Mouse (Mus musculus): ENCODE measurements around the gene Frem2. TPM values are rescaled to one million over a fixed set of nuclear protein-coding genes. Genes with fewer than 3 reads are reported as not detected.
A peak's percentile ranks its signal among the peaks of the same experiment; 100 is the strongest.

Gene Frem2
- polyA plus RNA-seq, 1 experiment from 2014 or later = 7.8 TPM

GRCm38 (mm10) chr3:53522794-53523193 lies 134.4 kb downstream of the Frem2 start:
- 91% methylated on average over 10 of the region's 10 CpGs for WGBS
- Histone ChIP-seq H3K36me3 (replicated peaks) (peaks cover 15% of the 10 kb centered on the region), H3K27ac (replicated peaks) (no peak overlapping the region), H3K27me3 (replicated peaks; ENCODE audit: low read depth, poor library complexity, severe bottlenecking) (no peaks in the 10 kb centered on the region), H3K4me3 (no peak overlapping the region), H3K4me1 (no peaks in the 10 kb centered on the region), H3K9me3 (no peaks in the 10 kb centered on the region)
- no peak for DNase-seq (ENCODE audit: low spot score)

DNA sequence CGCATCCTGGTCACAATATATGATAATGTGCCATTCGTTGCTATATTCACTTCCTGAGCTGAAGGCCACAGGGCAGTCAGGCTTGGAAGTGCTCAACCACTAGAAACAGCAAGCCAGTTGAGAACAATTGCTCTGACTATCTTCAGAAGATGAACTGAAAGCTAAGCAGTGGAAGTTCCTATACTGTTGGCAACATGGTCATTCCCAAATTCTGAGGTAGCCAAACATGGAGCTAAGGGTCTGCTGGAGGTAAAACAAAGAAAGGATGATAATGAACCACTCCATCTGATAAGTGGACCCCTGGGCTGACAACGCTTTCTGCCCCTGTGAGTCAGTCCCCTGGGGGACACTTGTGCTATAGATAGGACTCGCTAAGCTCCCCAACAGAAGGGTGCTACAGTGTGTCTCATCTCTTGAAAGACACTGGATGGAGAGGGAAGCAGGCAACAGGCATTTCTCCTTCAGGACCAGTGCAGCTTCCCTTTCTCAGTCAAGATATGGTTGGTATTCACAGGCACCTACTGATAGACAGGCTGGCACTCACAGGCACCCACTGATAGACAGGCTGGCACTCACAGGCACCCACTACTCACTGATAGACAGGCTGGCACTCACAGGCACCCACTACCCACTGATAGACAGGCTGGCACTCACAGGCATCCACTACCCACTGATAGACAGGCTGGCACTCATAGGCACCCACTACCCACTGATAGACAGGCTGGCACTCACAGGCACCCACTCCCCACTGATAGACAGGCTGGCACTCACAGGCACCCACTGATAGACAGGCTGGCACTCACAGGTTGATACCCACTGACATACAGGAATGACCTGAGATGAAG lies 142.7 kb downstream of the Frem2 start:
- H3K4me1 ChIP-seq = no peaks in the 10 kb centered on the region; the same call in 1 of the 2 replicates
- H3K27me3 ChIP-seq (replicated peaks; ENCODE audit: low read depth, poor library complexity, severe bottlenecking) = no peaks in the 10 kb centered on the region
- DNase-seq (ENCODE audit: low spot score) = no peak
- 87% methylated on average over 4 of the region's 4 CpGs for WGBS
- H3K4me3 ChIP-seq = no peak overlapping the region
- no peak overlapping the region for H3K27ac ChIP-seq (replicated peaks)
- H3K9me3 ChIP-seq = no peaks in the 10 kb centered on the region
- peaks cover 13% of the 10 kb centered on the region for H3K36me3 ChIP-seq (replicated peaks)

DNA sequence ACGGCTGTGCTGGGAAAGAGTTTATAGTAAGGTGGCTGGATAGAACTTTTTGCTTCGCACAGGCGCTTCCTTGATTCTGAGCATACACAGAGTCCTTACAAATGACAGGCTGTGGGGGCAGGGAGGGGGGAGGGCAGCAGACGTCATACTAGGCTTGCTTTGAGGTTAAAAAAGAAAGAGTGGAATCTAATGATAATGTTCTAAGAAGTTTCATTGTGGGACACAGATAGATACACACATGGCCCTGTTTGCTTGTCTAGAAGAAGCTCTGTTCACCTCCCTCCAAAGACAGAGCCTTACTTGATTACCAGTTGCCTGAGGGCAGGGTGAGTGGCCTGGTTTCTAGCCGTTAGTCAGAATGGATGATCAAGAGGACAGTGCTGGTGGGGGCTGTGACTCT lies 144.1 kb downstream of the Frem2 start:
- 57% methylated on average over 5 of the region's 5 CpGs for WGBS
- Histone ChIP-seq H3K9me3 (no peaks in the 10 kb centered on the region), H3K4me1 (no peaks in the 10 kb centered on the region; the same call in 1 of the 2 replicates), H3K36me3 (replicated peaks) (peaks cover 8% of the 10 kb centered on the region), H3K27me3 (replicated peaks; ENCODE audit: low read depth, poor library complexity, severe bottlenecking) (no peaks in the 10 kb centered on the region), H3K4me3 (no peak overlapping the region), H3K27ac (replicated peaks) (no peak overlapping the region)
- no peak for DNase-seq (ENCODE audit: low spot score)

DNA sequence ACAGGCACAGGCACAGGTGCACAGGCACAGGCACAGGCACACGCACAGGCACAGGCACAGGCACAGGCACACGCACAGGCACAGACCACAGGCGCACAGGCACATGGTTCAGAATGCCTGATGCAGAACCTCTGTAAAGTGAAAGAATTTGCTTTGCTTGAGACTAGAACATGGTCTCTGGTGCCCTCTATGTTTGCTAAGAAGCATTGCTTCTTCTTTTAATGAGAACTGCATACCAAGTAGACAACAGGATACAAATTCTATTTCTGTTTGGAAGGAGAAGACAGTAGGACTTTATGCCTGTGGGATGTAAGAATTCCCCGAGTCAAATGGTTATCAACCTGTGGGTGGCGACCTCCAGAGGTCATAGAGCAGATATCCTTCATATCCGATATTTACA lies 154.7 kb downstream of the Frem2 start:
- Histone ChIP-seq H3K4me1 (peaks cover 7% of the 10 kb centered on the region), H3K9me3 (no peaks in the 10 kb centered on the region), H3K36me3 (replicated peaks) (no peaks in the 10 kb centered on the region), H3K27me3 (replicated peaks; ENCODE audit: low read depth, poor library complexity, severe bottlenecking) (no peaks in the 10 kb centered on the region), H3K4me3 (no peak overlapping the region), H3K27ac (replicated peaks) (no peak overlapping the region)
- no peak for DNase-seq (ENCODE audit: low spot score)
- WGBS = 76% methylated on average over 6 of the region's 6 CpGs

DNA sequence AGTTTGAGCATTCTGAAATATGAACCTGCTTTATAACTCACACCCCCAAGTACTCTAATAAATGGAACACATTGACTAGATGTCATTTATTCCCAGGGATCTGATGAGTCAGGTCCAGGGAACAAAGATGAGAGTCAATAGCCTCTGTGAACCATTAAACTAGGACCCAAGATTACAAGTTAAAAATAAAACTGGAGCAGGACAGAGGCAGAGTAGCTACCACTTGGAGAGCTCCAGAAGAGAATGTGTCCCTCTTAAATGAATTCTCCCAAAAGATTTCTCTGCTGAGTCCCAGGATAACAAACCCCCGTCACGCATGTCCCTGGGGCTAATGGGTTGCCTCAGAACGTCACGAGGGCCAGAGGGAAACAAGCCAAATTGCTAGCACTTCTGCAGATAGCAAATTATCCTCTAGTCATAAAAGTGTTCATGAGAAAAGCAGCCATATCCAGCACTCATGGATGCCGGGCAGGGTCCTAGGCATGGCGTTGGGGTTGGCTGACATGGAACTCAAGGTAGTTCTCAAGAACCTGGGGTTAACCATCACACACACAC lies 158.7 kb downstream of the Frem2 start:
- Histone ChIP-seq H3K9me3 (no peaks in the 10 kb centered on the region), H3K4me1 (peaks cover 9% of the 10 kb centered on the region), H3K27ac (replicated peaks) (no peak overlapping the region), H3K4me3 (no peak overlapping the region), H3K27me3 (replicated peaks; ENCODE audit: low read depth, poor library complexity, severe bottlenecking) (no peaks in the 10 kb centered on the region), H3K36me3 (replicated peaks) (no peaks in the 10 kb centered on the region)
- 81% methylated on average over 6 of the region's 6 CpGs for WGBS
- no peak for DNase-seq (ENCODE audit: low spot score)

- H3K36me3 ChIP-seq (replicated peaks) = peaks cover 2% of the 10 kb centered on the region
- no peaks in the 10 kb centered on the region for H3K9me3 ChIP-seq
- 74% methylated on average over 6 of the region's 6 CpGs for WGBS
- H3K27me3 ChIP-seq (replicated peaks; ENCODE audit: low read depth, poor library complexity, severe bottlenecking) = no peaks in the 10 kb centered on the region
- no peak within 1 kb of the TSS; the same call in 1 of the 2 replicates for H3K27ac ChIP-seq (replicated peaks)
- no peak within 1 kb of the TSS for H3K4me3 ChIP-seq
- peaks cover 17% of the 10 kb centered on the region for H3K4me1 ChIP-seq
- DNase-seq (ENCODE audit: low spot score) = no peak
Observed at GRCm38 (mm10) chr3:53488353-53488752, 168.8 kb downstream of the Frem2 start, which contains the start of gene Stoml3. TSS of gene Stoml3 (plus strand) at chr3:53488653.

- Histone ChIP-seq H3K9me3 (no peaks in the 10 kb centered on the region), H3K27me3 (replicated peaks; ENCODE audit: low read depth, poor library complexity, severe bottlenecking) (no peaks in the 10 kb centered on the region), H3K4me1 (peaks cover 17% of the 10 kb centered on the region), H3K27ac (replicated peaks) (no peak overlapping the region; the same call in 1 of the 2 replicates), H3K4me3 (no peak overlapping the region), H3K36me3 (replicated peaks) (peaks cover 11% of the 10 kb centered on the region)
- 65% methylated on average over 9 of the region's 9 CpGs for WGBS
- no peak for DNase-seq (ENCODE audit: low spot score)
Observed at GRCm38 (mm10) chr3:53486996-53487576, 170.1 kb downstream of the Frem2 start.

- peak overlapping the region; percentile 35 for H3K27ac ChIP-seq (replicated peaks)
- H3K4me1 ChIP-seq = peaks cover 17% of the 10 kb centered on the region
- DNase-seq (ENCODE audit: low spot score) = no peak
- 74% methylated on average over 10 of the region's 10 CpGs for WGBS
- H3K9me3 ChIP-seq = no peaks in the 10 kb centered on the region
- no peak overlapping the region for H3K4me3 ChIP-seq
- H3K27me3 ChIP-seq (replicated peaks; ENCODE audit: low read depth, poor library complexity, severe bottlenecking) = no peaks in the 10 kb centered on the region
- peaks cover 16% of the 10 kb centered on the region for H3K36me3 ChIP-seq (replicated peaks)
Observed at GRCm38 (mm10) chr3:53486561-53486960, 170.6 kb downstream of the Frem2 start.

- H3K9me3 ChIP-seq = no peaks in the 10 kb centered on the region
- WGBS = 87% methylated on average over 8 of the region's 8 CpGs
- no peak for DNase-seq (ENCODE audit: low spot score)
Observed at GRCm38 (mm10) chr3:53483414-53484059, 173.6 kb downstream of the Frem2 start.

GRCm38 (mm10) chr3:53478419-53479046 lies 178.6 kb downstream of the Frem2 start:
- H3K4me1 ChIP-seq = no peaks in the 10 kb centered on the region
- no peaks in the 10 kb centered on the region for H3K9me3 ChIP-seq
- H3K36me3 ChIP-seq (replicated peaks) = peaks cover 94% of the 10 kb centered on the region
- no peaks in the 10 kb centered on the region for H3K27me3 ChIP-seq (replicated peaks; ENCODE audit: low read depth, poor library complexity, severe bottlenecking)
- no peak overlapping the region for H3K27ac ChIP-seq (replicated peaks)
- no peak for DNase-seq (ENCODE audit: low spot score)
- H3K4me3 ChIP-seq = no peak overlapping the region
- WGBS = 97% methylated on average over 30 of the region's 30 CpGs

More at GRCm38 (mm10) chr3:53483414-53484059, 173.6 kb downstream of the Frem2 start:
- Histone ChIP-seq H3K4me1 (peaks cover 17% of the 10 kb centered on the region), H3K27ac (replicated peaks) (no peak overlapping the region), H3K4me3 (no peak overlapping the region), H3K36me3 (replicated peaks) (peaks cover 46% of the 10 kb centered on the region), H3K27me3 (replicated peaks; ENCODE audit: low read depth, poor library complexity, severe bottlenecking) (no peaks in the 10 kb centered on the region)

GRCm38 (mm10) chr3:53477468-53477867 lies 179.7 kb downstream of the Frem2 start:
- peaks cover 98% of the 10 kb centered on the region for H3K36me3 ChIP-seq (replicated peaks)
- no peak for DNase-seq (ENCODE audit: low spot score)
- H3K27ac ChIP-seq (replicated peaks) = no peak overlapping the region
- H3K4me1 ChIP-seq = no peaks in the 10 kb centered on the region
- WGBS = 93% methylated on average over 17 of the region's 17 CpGs
- no peaks in the 10 kb centered on the region for H3K9me3 ChIP-seq
- no peak overlapping the region for H3K4me3 ChIP-seq
- H3K27me3 ChIP-seq (replicated peaks; ENCODE audit: low read depth, poor library complexity, severe bottlenecking) = no peaks in the 10 kb centered on the region

DNA sequence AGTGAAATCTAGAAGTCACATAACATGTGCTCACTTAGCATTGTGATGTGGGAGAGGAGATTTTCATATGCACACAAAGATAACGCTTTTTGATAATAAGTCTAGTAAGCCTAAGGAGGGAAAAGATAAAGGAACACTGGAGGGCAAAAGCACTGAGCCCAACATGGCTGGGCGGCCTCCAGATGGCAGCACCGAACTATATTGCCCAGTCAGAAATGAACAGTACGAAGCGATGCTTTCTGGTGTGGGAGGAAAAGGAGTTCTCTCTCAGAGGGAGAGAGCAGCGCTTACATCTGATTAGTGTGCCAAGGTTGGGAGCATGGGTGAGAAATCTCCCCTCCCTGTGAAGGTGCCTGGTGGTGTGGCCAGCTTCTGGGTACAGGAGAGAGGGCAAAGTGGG lies 181.3 kb downstream of the Frem2 start:
- Histone ChIP-seq H3K4me3 (no peak overlapping the region), H3K9me3 (no peaks in the 10 kb centered on the region), H3K36me3 (replicated peaks) (peaks cover 98% of the 10 kb centered on the region), H3K27ac (replicated peaks) (no peak overlapping the region), H3K27me3 (replicated peaks; ENCODE audit: low read depth, poor library complexity, severe bottlenecking) (no peaks in the 10 kb centered on the region), H3K4me1 (no peaks in the 10 kb centered on the region)
- 80% methylated on average over 6 of the region's 6 CpGs for WGBS
- peak; percentile 45 for DNase-seq (ENCODE audit: low spot score)

Measured in embryonic facial prominence, embryonic 10.5 days (tissue).